Mouse (Mus musculus): Measurements from ENCODE around the gene Arhgef10l. TPM values are rescaled to one million over a fixed set of nuclear protein-coding genes. Genes with fewer than 3 reads are reported as not detected.

The Arhgef10l gene
- polyA plus RNA-seq, 1 experiment from 2014 or later, result 24.6 TPM

- ATAC-seq (ENCODE audit: low FRiP score, low TSS enrichment) (no peak), DNase-seq (peak; percentile 64)
- Histone ChIP-seq H3K9me3 (ENCODE audit: control insufficient read depth, low read length) (no peaks in the 10 kb centered on the region), H3K4me3 (replicated peaks; ENCODE audit: low read depth, low read length) (no peak overlapping the region), H3K27me3 (ENCODE audit: control insufficient read depth, insufficient read depth, low read length) (no peaks in the 10 kb centered on the region), H3K4me2 (ENCODE audit: low read length) (no peak overlapping the region), H3K27ac (replicated peaks; ENCODE audit: low read depth, low read length) (peak overlapping the region; percentile 37; the same call in 1 of the 2 replicates), H3K36me3 (ENCODE audit: control insufficient read depth, insufficient read depth, low read length) (no peaks in the 10 kb centered on the region), H3K4me1 (ENCODE audit: control insufficient read depth, insufficient read depth, low read length) (peaks cover 12% of the 10 kb centered on the region), H3K9ac (replicated peaks; ENCODE audit: low read length) (no peak overlapping the region)
- 43% methylated on average over 17 of the region's 17 CpGs for WGBS
Measured at GRCm38 (mm10) chr4:140467254-140467791, 198.5 kb downstream of the Arhgef10l start.

Small RNA genes lying within 50 kb of the gene (microRNA-seq; reads per million reads assigned to microRNA genes)
- not detected for gene Gm23045

Other genes with a start within 250 kb of the Arhgef10l start
- gene Rcc2, start 34.5 kb upstream of the Arhgef10l start, polyA plus RNA-seq (2014; fragmentation: Nextera tagmentation; extraction: Ambion mirVana), result 21.2 and 21.5 TPM in 2 replicates
- gene Padi6, start 76.6 kb upstream of the Arhgef10l start, polyA plus RNA-seq (2014; fragmentation: Nextera tagmentation; extraction: Ambion mirVana), result not detected in 2 replicates
- 0.12 and 0.18 TPM in 2 replicates for gene Padi4, start 108.2 kb upstream of the Arhgef10l start, polyA plus RNA-seq (2014; fragmentation: Nextera tagmentation; extraction: Ambion mirVana)
- not detected in 2 replicates for gene Padi3, start 144.6 kb upstream of the Arhgef10l start, polyA plus RNA-seq (2014; fragmentation: Nextera tagmentation; extraction: Ambion mirVana)
- 0.12 TPM in 1 of 2 replicates, not detected in the other for gene Padi1, start 179.8 kb upstream of the Arhgef10l start, polyA plus RNA-seq (2014; fragmentation: Nextera tagmentation; extraction: Ambion mirVana)
- gene Padi2, start 240.3 kb upstream of the Arhgef10l start, polyA plus RNA-seq (2014; fragmentation: Nextera tagmentation; extraction: Ambion mirVana), result 1.1 and 1.7 TPM in 2 replicates

Measured in midbrain, embryonic 14.5 days (tissue).